Mouse (Mus musculus) megakaryocyte, adult 5-6 weeks (primary cell): ENCODE measurements around the gene Mcoln2. TPM values are rescaled to one million over a fixed set of nuclear protein-coding genes. Genes with fewer than 3 reads are reported as not detected.
"Not testable (repeated sequence)": the region's sequence is repeated elsewhere in the genome, so short reads cannot be mapped to it uniquely, and the experiment has no call there.

Experiments
- ATAC-seq: 2 replicates; pipeline ENCODE4 v1.8.0; 2016; ENCODE audit warnings: mild to moderate bottlenecking, inconsistent platforms; ENCODE audit not compliant: poor library complexity, severe bottlenecking
- total RNA-seq, 2 experiments: library from RNA; stranded (forward) in 1 of 2; stranded (reverse) in 1 of 2; fragments of 153-499, 151-499 nt in 1 of 2; fragments of 221-1000, 200-1000 nt in 1 of 2; gene quantifications; 2 replicates each; pipeline versions ENCODE4 v1.2.3 to v1.2.4; 2015 to 2017

The Mcoln2 gene
- total RNA-seq, 2 experiments from 2014 or later: 0.47 to 2.2 TPM

DNA sequence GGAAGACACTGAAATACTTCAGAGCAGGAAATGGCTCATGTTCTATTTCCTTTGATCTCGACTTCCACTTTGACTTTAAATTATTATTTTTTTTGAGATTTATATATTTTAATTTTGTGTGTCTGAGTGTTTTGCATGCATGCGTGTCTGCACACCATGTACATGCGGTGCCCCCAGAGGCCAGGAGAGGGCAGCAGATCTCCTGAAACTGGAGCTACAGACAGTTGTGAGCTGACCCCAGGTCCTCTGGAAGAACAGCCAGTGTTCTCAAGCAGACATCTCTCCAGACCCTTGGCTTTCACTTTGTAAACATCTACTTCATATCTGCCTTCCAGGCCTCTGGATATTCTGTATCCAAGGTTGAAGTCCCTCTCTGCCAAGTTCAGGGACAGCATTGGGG, 31.4 kb downstream of the Mcoln2 start:
- ATAC-seq: peak; percentile 47; the same call in 1 of the 2 replicates

DNA sequence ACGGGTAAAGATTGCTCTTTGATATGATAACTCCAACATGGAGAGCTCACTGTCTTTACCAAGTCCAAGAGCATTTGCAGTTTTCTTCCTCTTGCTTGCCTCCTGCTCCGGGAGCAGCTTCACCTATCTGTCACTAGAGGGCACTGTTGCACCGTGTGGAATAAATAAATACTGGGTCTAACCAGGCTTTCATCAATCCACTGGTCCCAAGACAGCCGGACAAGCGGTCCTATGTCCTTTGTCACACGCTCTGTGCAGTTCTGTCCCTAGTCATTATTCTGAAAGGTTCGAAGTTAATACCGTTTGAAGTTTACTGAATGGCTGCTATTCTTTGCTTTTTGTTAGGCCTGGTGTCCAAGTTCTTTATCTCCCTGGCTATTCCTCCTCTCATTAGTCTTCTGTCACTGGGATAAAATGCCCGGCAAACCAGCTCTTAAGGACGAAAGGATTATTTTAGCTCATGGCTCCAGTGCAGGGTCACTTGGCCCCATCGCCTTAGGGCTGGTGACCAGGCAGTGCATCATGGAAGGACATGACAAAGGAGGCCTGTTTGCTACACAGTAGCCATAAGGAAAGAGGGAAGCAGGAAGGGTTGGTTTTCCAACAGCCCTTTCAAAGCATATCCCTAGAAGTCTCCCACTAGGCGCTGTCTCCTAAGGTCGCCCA, 35.5 kb downstream of the Mcoln2 start:
- peak; percentile 90 for ATAC-seq

DNA sequence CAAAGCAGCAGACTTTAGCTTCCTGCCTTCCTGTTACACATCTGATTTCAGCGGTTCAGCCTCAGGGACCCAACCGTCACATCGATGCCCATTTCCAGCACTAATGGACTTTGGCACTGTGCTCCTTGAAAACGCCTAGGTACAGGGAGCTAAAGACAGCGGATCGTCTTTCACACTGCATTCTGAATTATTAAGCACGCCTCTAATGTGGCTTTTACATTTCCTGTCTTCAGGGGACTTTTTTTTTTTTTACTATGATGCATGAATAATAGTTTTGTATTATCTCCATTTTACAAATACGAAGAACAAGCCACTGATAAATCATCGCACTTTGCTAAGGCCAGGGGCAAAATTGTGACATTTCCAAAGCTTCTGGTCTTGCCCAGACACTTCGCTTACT, 36.4 kb downstream of the Mcoln2 start:
- no peak for ATAC-seq

- peak; percentile 36; the same call in 1 of the 2 replicates for ATAC-seq
These were observed 40.3 kb downstream of the Mcoln2 start for GRCm38 (mm10) chr3:146189933-146190332.

- no peak for ATAC-seq
These were observed 42.9 kb downstream of the Mcoln2 start for GRCm38 (mm10) chr3:146192507-146192906.

- no peak for ATAC-seq
These were observed 45.5 kb downstream of the Mcoln2 start for GRCm38 (mm10) chr3:146195153-146195552.

DNA sequence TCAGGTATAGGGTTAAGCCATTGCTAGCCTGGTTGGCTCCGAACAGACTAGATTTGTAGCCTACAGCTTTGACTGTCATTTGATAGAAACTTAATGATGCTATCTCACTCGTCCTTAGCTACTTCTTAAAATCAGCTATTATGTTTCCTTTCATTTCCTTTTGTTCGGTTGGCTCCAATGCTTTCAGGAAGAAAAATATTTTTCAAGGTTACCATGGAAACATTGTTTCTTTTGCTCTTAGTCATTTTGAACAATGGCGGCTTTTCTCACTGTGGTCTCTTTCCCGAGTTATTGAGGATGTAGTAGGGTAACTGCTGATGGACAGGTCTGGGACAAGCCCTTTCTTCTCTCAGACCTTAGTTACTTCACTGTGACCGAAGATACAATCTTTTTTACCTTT, 46.7 kb downstream of the Mcoln2 start:
- ATAC-seq: no peak

- peak; percentile 85 for ATAC-seq
These were observed 47.4 kb downstream of the Mcoln2 start for GRCm38 (mm10) chr3:146196780-146197743.

GRCm38 (mm10) chr3:146197785-146198184, 48.2 kb downstream of the Mcoln2 start:
- no peak for ATAC-seq

GRCm38 (mm10) chr3:146198803-146199481, 49.3 kb downstream of the Mcoln2 start:
- ATAC-seq: no peak

- ATAC-seq: no peak
These were observed 49.9 kb downstream of the Mcoln2 start for GRCm38 (mm10) chr3:146199486-146199885.

- ATAC-seq: no peak
These were observed 54.7 kb downstream of the Mcoln2 start for GRCm38 (mm10) chr3:146204375-146204774.

- no peak for ATAC-seq
These were observed 55.7 kb downstream of the Mcoln2 start for GRCm38 (mm10) chr3:146205305-146205704.

- no peak for ATAC-seq
These were observed 57.0 kb downstream of the Mcoln2 start for GRCm38 (mm10) chr3:146206635-146207034.

DNA sequence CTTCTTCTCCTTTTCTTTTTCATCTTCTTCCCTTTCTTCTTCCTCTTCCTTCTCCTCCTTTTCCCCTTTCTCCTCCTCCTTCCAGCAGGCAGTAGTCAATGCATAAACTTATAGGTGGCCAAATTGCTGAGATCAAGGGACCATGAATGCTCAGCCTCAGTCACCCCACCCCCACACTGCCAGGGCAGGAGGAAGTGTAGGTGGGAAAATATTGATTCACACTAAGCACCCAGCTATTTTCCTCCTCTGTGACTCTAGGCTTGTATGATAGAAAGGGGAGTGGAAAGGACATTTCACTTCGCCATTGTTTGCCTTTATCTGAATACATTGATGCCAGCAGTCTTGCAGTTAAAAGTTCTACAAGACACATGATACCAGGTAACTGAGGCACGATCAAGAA, 57.8 kb downstream of the Mcoln2 start:
- no peak for ATAC-seq

- not testable (repeated sequence) for ATAC-seq
These were observed 60.1 kb downstream of the Mcoln2 start for GRCm38 (mm10) chr3:146209759-146210158.

GRCm38 (mm10) chr3:146211141-146211747, 61.6 kb downstream of the Mcoln2 start:
- ATAC-seq: no peak

- peak; percentile 55; the same call in 1 of the 2 replicates for ATAC-seq
These were observed 62.3 kb downstream of the Mcoln2 start for GRCm38 (mm10) chr3:146211964-146212363.

DNA sequence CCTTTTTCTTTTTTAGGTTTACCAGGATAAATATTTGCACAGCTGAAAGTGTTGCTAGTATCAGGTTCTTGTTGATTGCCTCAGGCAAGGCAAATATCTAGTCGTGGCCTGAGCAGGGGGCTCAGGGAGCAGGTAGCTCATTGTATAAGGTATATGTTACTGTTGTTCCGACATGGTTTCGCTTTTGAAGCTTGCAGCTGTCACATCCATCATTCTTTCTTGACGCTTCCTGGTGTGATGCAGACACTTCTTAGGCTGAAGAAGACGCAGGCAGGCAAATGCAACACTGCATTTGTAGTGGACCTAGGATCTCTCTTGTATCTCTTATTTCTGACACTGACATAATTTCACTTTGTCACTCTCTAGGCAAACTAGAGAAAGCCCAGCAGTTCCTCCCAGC, 63.7 kb downstream of the Mcoln2 start:
- ATAC-seq: no peak

DNA sequence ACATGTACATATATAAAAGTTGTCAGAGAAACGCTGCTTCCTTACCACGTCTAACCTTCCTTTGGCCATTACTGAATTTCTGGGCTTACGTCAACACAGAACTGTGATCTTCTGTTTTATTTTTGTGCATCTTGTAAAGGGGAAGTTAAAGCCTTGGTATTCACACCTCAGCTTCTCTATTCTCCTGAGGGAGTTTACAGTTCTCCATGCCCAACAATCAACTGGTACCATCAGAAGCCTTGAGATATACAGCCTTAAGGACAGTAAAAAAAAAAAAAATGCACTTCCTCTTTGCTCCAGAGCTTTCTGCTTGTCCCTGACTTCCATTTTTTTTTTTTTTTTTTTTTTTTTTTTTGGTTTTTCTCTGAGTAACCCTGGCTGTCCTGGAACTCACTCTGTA, 66.9 kb downstream of the Mcoln2 start:
- peak; percentile 62 for ATAC-seq
